Mouse (Mus musculus): ENCODE data around the gene Fbxw28.
"Not testable (repeated sequence)": the region's sequence is repeated elsewhere in the genome, so short reads cannot be mapped to it uniquely, and the experiment has no call there.

Fbxw28 gene

DNA sequence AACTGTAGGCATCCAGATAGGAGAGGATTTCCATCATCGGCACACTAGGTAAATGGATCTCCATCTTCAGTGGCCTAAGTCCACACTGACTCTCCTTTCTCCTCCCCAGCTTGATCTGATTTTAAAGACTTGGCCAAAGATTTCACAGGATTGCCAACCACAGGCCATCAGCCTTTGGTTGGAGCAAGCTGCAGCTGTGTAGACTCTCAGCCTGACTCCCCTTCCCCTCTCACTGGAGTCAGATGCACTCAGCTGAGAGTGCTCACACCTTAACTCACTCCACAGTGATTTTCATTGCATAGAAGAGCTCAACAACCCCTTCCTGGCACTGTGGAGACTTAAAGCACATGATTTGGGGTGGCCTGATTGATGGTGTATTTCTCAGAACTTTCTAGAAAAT is at the start of gene Fbxw28:
Gene Fbxw28 (minus strand): TSS at position 101 of the 400 bp plus-strand sequence.
- in situ Hi-C loops (cut with MboI, MseI): loop anchor here (25.0 kb wide), 1 partner anchor 1077 kb away; the partner anchor contains the start of gene Dag1

DNA sequence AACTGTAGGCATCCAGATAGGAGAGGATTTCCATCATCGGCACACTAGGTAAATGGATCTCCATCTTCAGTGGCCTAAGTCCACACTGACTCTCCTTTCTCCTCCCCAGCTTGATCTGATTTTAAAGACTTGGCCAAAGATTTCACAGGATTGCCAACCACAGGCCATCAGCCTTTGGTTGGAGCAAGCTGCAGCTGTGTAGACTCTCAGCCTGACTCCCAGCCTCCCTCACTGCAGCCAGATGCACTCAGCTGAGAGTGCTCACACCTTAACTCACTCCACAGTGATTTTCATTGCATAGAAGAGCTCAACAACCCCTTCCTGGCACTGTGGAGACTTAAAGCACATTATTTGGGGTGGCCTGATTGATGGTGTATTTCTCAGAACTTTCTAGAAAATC is 51.9 kb downstream of the Fbxw28 start, which contains the start of gene Fbxw14:
Gene Fbxw14 (minus strand): TSS at position 101 of the 400 bp plus-strand sequence.
- in situ Hi-C loops (cut with MboI, MseI): not testable (repeated sequence)

Data from T-helper 2 cell (primary cell).